Mouse (Mus musculus) left cerebral cortex, postnatal 14 days (tissue): Measurements from ENCODE around the gene Itga8. TPM values are rescaled to one million over a fixed set of nuclear protein-coding genes. Genes with fewer than 3 reads are reported as not detected.

ENCODE experiments used
- DNase-seq, 2 experiments: peaks; one replicate each; pipeline ENCODE4 v3.0.0; 2021 to 2022; ENCODE audit warnings: low spot score in 2 of 2, mixed read lengths in 1 of 2
- intact Hi-C: fragments of 180-260 bp; cut with DNase I; formaldehyde crosslinking; loops from one replicate; pipeline ENCODE4 v1.15.1; 2025
- total RNA-seq, 2 experiments: library from RNA; stranded (reverse); gene quantifications; 2 replicates each; pipeline ENCODE4 v1.2.3; 2021

Itga8 gene
- total RNA-seq, 2 experiments from 2014 or later = 4.8 to 6.0 TPM

DNA sequence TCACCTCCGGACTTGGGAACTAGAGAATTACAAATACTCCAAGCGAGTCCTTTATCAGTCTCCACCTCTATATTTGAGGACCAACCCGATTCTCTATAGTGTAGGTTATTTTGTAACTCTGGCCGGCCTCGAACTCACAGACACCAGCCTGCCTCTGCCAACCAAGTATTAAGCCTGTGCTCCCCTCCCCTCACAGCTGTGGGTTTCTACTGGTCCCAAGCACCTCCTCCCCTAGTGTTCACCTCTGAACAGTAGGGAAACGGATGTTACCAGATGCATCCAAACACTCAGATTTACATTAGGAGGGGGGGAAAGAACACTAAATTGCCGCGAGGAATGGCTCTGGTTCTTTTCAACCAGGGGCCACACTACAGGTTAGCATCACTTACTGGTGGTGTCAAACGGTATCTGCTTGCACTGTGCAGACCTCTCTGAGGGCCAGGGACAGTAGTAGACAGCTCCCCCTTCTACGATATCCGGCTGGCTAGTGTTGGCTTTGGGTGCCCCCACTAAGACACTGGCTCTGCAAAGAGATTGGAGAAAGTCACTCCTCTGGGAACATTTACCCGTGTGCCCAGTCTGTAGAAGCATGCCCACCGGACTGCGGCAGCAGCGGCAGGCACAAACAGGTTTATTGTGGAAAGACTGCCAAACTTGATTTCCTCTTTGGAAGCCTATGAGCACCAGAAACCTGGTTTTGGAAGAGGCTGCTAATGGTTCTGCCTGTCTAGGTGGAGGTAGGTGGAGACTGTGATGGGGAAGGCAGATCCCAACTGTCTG lies 1.1 kb downstream of the Itga8 start:
- DNase-seq = no peak
- intact Hi-C loops = loop anchor here (2.0 kb wide), 2 partner anchors 250 to 298 kb away; no protein-coding TSS in a partner anchor

DNA sequence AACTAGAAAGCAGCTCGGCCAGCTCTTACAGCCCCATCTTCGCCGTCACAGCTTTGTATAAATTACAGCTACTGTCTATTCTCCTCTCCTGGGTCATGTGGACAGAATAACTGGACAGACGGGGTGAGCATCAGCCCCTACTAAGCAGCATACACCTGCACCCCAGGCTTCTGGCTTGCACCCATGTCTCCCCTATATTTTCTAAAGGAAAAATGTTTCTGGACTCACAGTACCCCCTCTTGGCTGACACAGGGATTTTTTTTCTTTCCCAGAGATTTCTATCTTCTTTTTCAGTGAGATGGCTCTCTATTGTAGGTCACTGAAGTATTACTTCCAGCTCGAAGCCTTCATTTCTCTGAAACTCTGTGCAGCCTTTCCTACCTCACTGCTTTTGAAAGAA lies 4.4 kb downstream of the Itga8 start:
- intact Hi-C loops = loop anchor here (10.0 kb wide), 1 partner anchor 132 kb away; no protein-coding TSS in a partner anchor
- no peak for DNase-seq

DNA sequence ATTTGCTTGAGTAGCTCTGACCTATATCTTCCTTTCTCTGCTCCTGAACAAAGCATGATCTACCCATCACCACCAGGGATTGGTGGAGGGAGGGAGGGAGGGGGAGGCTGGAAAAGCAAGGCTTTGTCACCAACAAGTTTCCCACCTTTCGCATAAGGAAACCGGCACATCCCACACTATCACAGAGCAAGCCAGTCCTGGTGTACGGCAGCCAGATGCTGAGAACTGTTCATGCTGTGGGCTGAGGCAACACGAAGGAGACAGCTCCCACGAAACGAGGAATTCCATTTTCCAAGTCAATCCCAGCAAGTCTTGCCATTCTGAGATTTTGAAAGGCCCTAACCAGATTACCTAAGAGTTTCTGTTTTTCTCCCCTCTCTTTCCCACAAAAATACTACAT lies 6.6 kb downstream of the Itga8 start:
- intact Hi-C loops = loop anchor here (10.0 kb wide), 1 partner anchor 130 kb away; no protein-coding TSS in a partner anchor
- DNase-seq = peak; percentile 23 to 50

GRCm38 (mm10) chr2:12294060-12294459 lies 7.7 kb downstream of the Itga8 start:
- intact Hi-C loops = loop anchor here (10.0 kb wide), 1 partner anchor 129 kb away; no protein-coding TSS in a partner anchor
- peak; percentile 27 to 42 for DNase-seq

DNA sequence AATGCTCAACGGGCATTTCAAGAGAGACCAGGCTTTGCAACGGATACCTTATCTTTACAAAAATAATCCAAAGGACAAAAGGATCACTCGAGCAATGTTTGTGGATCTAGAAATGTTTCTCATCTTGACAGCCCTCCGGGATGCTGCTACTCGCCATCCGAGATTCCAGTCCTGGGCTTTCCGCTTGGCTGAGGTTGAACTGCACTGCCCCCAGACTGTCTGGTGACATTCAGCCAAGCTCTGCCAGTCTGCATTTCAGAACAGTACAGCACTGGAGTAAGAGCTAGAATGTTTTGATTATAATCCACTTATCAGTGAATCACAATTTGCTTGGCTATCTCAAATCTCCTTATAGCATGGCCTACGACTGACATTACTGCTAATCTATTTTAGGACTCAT lies 8.3 kb downstream of the Itga8 start:
- intact Hi-C loops = loop anchor here (10.0 kb wide), 1 partner anchor 129 kb away; no protein-coding TSS in a partner anchor
- no peak for DNase-seq

GRCm38 (mm10) chr2:12292023-12292820 lies 9.5 kb downstream of the Itga8 start:
- intact Hi-C loops = loop anchor here (10.0 kb wide), 1 partner anchor 127 kb away; no protein-coding TSS in a partner anchor
- peak; percentile 80 to 86 for DNase-seq

DNA sequence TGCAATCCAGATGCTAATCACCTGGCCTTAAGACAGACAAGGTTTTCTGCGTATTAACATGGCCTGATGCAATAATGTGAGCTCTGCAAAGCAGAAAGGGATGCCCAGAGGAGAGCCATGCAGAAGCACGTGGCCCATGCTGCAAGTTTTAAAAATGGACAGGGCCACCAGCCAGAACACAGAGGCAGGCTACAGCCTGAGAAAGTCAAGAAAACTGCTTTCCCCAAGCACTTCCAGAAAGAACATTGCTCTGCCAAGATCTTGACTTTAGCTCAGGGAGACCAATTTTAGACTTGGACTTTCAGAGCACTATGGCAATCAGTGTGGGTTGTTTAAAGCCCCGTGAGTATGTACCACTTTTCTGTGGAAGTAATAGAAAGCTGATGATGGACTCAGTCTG lies 11.5 kb downstream of the Itga8 start:
- no peak for DNase-seq
- intact Hi-C loops = loop anchor here (10.0 kb wide), 1 partner anchor 125 kb away; no protein-coding TSS in a partner anchor

GRCm38 (mm10) chr2:12287831-12288230 lies 13.9 kb downstream of the Itga8 start:
- DNase-seq = no peak
- intact Hi-C loops = no loop called here

DNA sequence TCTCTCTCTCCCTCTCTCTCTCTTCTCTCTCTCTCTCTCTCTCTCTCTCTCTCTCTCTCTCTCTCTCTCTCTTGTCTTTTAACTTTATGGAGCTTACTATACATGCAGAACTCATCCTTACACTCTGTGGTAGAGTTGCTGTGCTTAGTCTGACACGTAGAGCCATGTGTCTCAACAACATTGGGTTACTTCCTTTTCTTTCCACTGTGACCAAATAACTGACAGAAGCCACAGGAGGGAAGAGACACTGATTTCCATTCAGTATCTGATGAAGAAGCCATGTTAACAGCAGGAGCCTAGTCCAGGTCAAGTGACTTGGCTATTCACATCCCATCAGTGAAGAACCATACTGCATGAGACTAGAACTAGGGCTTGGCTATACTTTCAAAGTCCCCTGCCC lies 21.1 kb downstream of the Itga8 start:
- intact Hi-C loops = no loop called here
- DNase-seq = no peak

- intact Hi-C loops = no loop called here
These were observed 22.6 kb downstream of the Itga8 start for GRCm38 (mm10) chr2:12279070-12279612.

DNA sequence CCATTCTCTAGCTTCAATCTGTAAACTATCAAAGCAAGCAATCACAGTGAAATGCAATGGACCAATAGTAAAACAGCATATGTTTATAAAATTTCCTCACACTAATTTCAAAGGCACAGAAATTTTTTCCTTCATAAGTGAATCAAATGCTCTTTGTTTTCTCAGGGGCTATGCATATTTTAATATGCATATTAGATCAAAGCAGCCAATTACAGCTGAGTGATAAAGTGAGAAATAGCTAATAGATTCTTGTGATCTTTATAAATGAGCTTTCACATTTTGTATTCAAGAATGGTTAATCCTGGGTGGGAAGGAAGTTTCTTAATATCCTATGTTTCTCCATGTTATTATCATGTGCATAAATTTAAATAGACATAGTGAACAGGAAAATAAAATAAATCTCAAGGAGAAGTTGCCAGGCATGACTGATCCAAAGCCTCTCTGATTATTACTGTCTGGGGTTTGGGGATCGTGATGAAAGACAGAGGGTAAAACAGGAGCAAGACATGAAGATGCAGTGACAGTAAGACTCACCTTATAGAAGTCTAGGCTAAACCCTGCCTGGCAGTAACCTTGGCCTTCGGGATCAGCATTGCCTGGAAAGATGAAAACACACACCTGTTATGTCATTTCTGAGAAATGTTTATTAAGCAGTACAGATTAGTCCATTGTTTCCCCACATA lies 44.9 kb downstream of the Itga8 start:
- intact Hi-C loops = no loop called here
- no peak for DNase-seq

More at GRCm38 (mm10) chr2:12279070-12279612, 22.6 kb downstream of the Itga8 start:
- DNase-seq = no peak

GRCm38 (mm10) chr2:12255901-12256300 lies 45.8 kb downstream of the Itga8 start:
- intact Hi-C loops = no loop called here
- no peak for DNase-seq

DNA sequence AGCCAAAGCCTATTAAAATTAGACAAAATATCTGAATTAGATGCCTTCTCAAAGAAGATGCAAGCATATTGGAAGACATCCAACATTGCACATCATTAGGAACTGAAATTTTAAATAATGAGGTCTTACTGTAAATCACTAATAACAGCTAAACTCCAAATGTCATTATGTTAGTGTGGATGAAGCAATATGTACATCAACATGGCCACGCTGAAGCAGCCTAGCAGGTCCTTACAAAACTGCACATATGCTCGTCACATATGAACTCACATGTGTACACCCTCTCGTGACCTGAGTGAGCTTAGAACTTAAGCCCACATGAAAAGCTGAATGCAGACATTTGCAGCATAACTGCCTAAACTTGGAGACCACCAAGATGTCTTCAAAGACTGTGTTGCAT lies 66.4 kb downstream of the Itga8 start:
- intact Hi-C loops = no loop called here
- DNase-seq = no peak

DNA sequence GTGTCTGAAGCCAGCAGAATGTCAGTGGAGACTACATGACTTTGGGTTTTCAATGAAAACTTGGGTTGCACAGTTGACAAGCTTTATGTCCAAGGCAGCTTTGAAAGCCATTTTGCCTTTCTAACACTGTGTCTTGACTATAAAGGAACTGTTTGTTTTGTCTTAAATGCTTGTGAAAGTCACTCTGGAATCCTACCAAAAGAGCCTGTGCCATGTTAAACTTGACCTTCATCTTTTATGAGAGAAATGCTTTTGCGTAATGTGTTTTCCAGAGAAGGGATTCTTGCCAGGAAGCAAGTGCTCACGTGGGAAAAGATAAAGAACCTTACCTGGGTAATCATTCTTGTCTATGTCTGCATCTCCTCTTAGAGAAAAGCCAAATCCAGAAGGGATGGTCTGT lies 72.0 kb downstream of the Itga8 start:
- no peak for DNase-seq
- intact Hi-C loops = no loop called here

- intact Hi-C loops = no loop called here
- no peak for DNase-seq
These were observed 73.4 kb downstream of the Itga8 start for GRCm38 (mm10) chr2:12228335-12228734.

DNA sequence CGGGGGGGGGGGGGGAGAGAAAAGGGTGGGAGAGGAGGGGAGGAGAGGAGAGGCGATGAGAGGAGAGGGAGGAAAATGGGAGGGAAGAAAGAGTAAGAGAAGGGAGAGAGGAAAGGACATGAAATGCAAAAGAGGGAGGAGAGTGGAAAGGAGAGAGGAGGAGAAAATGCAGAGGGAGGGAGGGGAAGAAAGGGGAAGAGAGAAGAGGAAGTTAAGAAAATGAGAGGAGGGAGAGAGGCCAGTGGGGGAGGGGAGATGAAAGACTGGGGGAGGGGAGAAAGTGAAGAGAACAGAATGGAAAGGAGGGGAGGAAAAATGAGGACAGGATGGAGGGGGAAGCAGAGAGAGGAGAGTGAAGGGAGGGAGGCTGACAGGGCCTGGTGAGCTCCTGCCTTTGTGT lies 74.5 kb downstream of the Itga8 start:
- intact Hi-C loops = no loop called here
- DNase-seq = no peak

DNA sequence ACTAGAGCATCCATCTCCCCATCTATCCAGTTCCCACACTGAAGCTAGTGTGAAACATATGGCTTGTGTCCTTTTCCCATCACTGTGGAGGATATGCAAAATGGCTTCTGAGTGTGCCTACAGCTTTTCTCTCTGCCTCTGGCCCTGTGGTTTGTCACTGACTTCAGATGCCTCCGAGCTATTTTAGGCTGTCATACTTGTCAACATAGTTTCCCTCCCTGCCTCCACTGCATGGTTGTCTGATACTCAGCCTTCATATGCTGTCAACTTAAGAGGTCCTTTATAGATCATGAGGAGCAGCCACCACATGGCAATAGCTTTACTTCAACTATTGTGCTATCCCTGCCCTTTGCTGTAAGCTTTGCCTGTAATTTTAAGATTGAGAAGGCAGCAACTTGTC lies 75.4 kb downstream of the Itga8 start:
- intact Hi-C loops = no loop called here
- DNase-seq = no peak

DNA sequence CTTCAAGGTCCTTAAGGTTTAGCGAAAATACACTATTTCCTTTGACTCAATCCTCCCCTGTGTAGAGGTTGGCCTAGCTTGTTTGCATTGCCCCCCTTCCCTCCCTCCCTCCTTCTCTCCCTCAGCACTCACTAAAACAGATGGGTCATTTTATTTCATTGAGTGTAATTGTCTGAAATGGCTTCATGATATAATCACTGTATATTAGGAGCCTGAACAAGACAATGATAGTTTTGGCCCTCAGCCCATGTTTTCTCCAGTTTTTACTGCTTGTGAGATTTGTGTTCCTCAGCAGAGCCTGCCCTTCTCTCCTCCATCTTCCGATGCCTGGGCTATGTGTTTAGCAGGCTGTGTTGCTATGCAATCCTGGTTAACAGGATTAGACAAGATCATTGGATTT lies 80.1 kb downstream of the Itga8 start:
- no peak for DNase-seq
- intact Hi-C loops = no loop called here

DNA sequence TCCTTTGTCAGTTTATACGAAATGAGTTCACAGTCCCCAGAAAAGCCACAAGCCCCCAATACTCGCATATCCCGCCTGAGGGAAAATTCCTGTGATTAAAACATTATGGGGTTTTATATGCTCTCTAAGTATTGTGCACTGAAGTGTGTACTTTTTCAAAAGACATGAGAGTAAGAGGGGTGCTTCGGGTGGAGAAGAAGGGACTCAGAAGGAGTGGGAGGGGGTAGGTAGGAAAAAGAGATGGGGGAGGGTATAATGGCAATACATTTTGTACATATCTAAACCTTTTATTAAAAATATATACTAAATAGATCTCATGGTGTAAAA lies 88.3 kb downstream of the Itga8 start:
- intact Hi-C loops = no loop called here
- no peak for DNase-seq
